Mouse (Mus musculus) olfactory bulb, adult 2 months (tissue): ENCODE measurements around the gene Foxp4.

ENCODE experiments used
- CTCF ChIP-seq: fragments of 200-500 bp; IDR thresholded peaks from 2 replicates; pipeline ENCODE4 v1.5.1; 2012; ENCODE audit warnings: low read depth, mild to moderate bottlenecking, low read length, moderate library complexity; ENCODE audit not compliant: insufficient read depth
- POLR2A ChIP-seq: fragments of 200-500 bp; IDR thresholded peaks from 2 replicates; pipeline ENCODE4 v1.6.1; 2012; ENCODE audit warnings: mild to moderate bottlenecking, low read depth, low read length, moderate library complexity; ENCODE audit not compliant: insufficient read depth

DNA sequence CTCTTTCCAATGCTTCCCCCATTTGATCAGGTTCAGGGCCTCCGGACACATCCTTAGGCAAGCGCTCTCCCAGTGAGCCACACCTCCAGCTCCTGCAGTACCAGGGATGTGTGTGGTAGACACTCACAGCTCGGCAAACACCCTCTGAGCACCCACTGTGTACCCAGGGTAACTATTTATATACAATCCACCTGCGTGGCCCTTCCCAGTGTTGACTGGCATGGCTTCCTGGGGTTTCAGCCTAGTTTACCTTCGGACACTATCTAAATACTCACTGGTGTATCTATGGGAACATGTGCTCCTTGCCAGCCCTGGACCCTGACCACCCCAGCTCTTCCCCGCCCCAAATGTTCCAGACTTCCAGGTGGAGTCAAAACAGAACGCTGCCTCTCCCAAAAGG, 34.7 kb downstream of the Foxp4 start:
- no peak for TF ChIP-seq POLR2A
- no peak for TF ChIP-seq CTCF
